Mouse (Mus musculus): Measurements from ENCODE around the gene Cd109. TPM values are rescaled to one million over a fixed set of nuclear protein-coding genes. Genes with fewer than 3 reads are reported as not detected.

Cd109 gene
- polyA plus RNA-seq, 1 experiment from 2014 or later, result 3.7 TPM

GRCm38 (mm10) chr9:78671446-78671985, 56.2 kb downstream of the Cd109 start:
- Histone ChIP-seq H3K27ac (no peak overlapping the region), H3K27me3 (ENCODE audit: insufficient read depth, poor library complexity, severe bottlenecking) (no peaks in the 10 kb centered on the region), H3K4me1 (replicated peaks) (no peaks in the 10 kb centered on the region), H3K36me3 (no peaks in the 10 kb centered on the region), H3K9me3 (no peaks in the 10 kb centered on the region), H3K4me3 (no peak overlapping the region)
- no peak for DNase-seq (ENCODE audit: low spot score)
- 89% methylated on average over 13 of the region's 13 CpGs for WGBS

GRCm38 (mm10) chr9:78700691-78701090, 85.3 kb downstream of the Cd109 start:
- H3K4me3 ChIP-seq, result no peak overlapping the region
- H3K9me3 ChIP-seq, result no peaks in the 10 kb centered on the region
- H3K27ac ChIP-seq, result no peak overlapping the region
- H3K36me3 ChIP-seq, result no peaks in the 10 kb centered on the region
- 0% methylated on average over 1 of the region's 1 CpGs for WGBS
- peak; percentile 70 for DNase-seq (ENCODE audit: low spot score)
- no peaks in the 10 kb centered on the region for H3K4me1 ChIP-seq (replicated peaks)
- no peaks in the 10 kb centered on the region for H3K27me3 ChIP-seq (ENCODE audit: insufficient read depth, poor library complexity, severe bottlenecking)

GRCm38 (mm10) chr9:78702509-78703239, 87.3 kb downstream of the Cd109 start:
- WGBS, result 93% methylated on average over 12 of the region's 12 CpGs
- Histone ChIP-seq H3K9me3 (peaks cover 8% of the 10 kb centered on the region), H3K4me1 (replicated peaks) (no peaks in the 10 kb centered on the region), H3K36me3 (no peaks in the 10 kb centered on the region), H3K27ac (no peak overlapping the region), H3K27me3 (ENCODE audit: insufficient read depth, poor library complexity, severe bottlenecking) (no peaks in the 10 kb centered on the region), H3K4me3 (no peak overlapping the region)
- DNase-seq (ENCODE audit: low spot score), result no peak

- H3K36me3 ChIP-seq, result no peaks in the 10 kb centered on the region
- WGBS, result 82% methylated on average over 6 of the region's 6 CpGs
- no peak overlapping the region for H3K4me3 ChIP-seq
- no peak overlapping the region for H3K27ac ChIP-seq
- H3K9me3 ChIP-seq, result no peaks in the 10 kb centered on the region
- no peaks in the 10 kb centered on the region for H3K27me3 ChIP-seq (ENCODE audit: insufficient read depth, poor library complexity, severe bottlenecking)
- no peaks in the 10 kb centered on the region for H3K4me1 ChIP-seq (replicated peaks)
- DNase-seq (ENCODE audit: low spot score), result no peak
Observed at GRCm38 (mm10) chr9:78720888-78721798, 105.8 kb downstream of the Cd109 start.

GRCm38 (mm10) chr9:78731931-78732330, 116.6 kb downstream of the Cd109 start:
- 70% methylated on average over 6 of the region's 6 CpGs for WGBS
- H3K36me3 ChIP-seq, result no peaks in the 10 kb centered on the region

GRCm38 (mm10) chr9:78735519-78735918, 120.2 kb downstream of the Cd109 start:
- H3K27me3 ChIP-seq (ENCODE audit: insufficient read depth, poor library complexity, severe bottlenecking), result no peaks in the 10 kb centered on the region
- DNase-seq (ENCODE audit: low spot score), result no peak
- no peaks in the 10 kb centered on the region for H3K36me3 ChIP-seq
- 78% methylated on average over 3 of the region's 3 CpGs for WGBS
- H3K27ac ChIP-seq, result no peak overlapping the region
- no peaks in the 10 kb centered on the region for H3K4me1 ChIP-seq (replicated peaks)
- H3K9me3 ChIP-seq, result no peaks in the 10 kb centered on the region
- no peak overlapping the region for H3K4me3 ChIP-seq

More at GRCm38 (mm10) chr9:78731931-78732330, 116.6 kb downstream of the Cd109 start:
- Histone ChIP-seq H3K4me3 (no peak overlapping the region), H3K4me1 (replicated peaks) (no peaks in the 10 kb centered on the region), H3K27ac (no peak overlapping the region), H3K9me3 (no peaks in the 10 kb centered on the region), H3K27me3 (ENCODE audit: insufficient read depth, poor library complexity, severe bottlenecking) (no peaks in the 10 kb centered on the region)
- no peak for DNase-seq (ENCODE audit: low spot score)

GRCm38 (mm10) chr9:78742012-78742411, 126.7 kb downstream of the Cd109 start:
- H3K36me3 ChIP-seq, result no peaks in the 10 kb centered on the region
- no peaks in the 10 kb centered on the region for H3K4me1 ChIP-seq (replicated peaks)
- H3K9me3 ChIP-seq, result no peaks in the 10 kb centered on the region
- no peaks in the 10 kb centered on the region for H3K27me3 ChIP-seq (ENCODE audit: insufficient read depth, poor library complexity, severe bottlenecking)
- no peak for DNase-seq (ENCODE audit: low spot score)
- no peak overlapping the region for H3K4me3 ChIP-seq
- H3K27ac ChIP-seq, result no peak overlapping the region
- 66% methylated on average over 3 of the region's 3 CpGs for WGBS

GRCm38 (mm10) chr9:78750246-78750645, 134.9 kb downstream of the Cd109 start:
- no peak for DNase-seq (ENCODE audit: low spot score)
- WGBS, result 86% methylated on average over 3 of the region's 3 CpGs
- no peaks in the 10 kb centered on the region for H3K9me3 ChIP-seq
- H3K4me1 ChIP-seq (replicated peaks), result no peaks in the 10 kb centered on the region
- no peaks in the 10 kb centered on the region for H3K27me3 ChIP-seq (ENCODE audit: insufficient read depth, poor library complexity, severe bottlenecking)
- H3K4me3 ChIP-seq, result no peak overlapping the region
- H3K36me3 ChIP-seq, result no peaks in the 10 kb centered on the region
- H3K27ac ChIP-seq, result no peak overlapping the region

Other genes starting within 250 kb of the Cd109 start
- 0.37 and 0.54 TPM in 2 replicates for gene Dppa5a, start 247.4 kb upstream of the Cd109 start, polyA plus RNA-seq (2016; fragmentation: Nextera tagmentation; extraction: Ambion mirVana)
- gene Ooep, start 236.8 kb upstream of the Cd109 start, polyA plus RNA-seq (2016; fragmentation: Nextera tagmentation; extraction: Ambion mirVana), result 1.6 and 2.8 TPM in 2 replicates
- 0.10 and 0.21 TPM in 2 replicates for gene Ddx43, start 219.8 kb upstream of the Cd109 start, polyA plus RNA-seq (2016; fragmentation: Nextera tagmentation; extraction: Ambion mirVana)
- 0.20 and 0.46 TPM in 2 replicates for gene Cgas, start 172.3 kb upstream of the Cd109 start, polyA plus RNA-seq (2016; fragmentation: Nextera tagmentation; extraction: Ambion mirVana)
- gene Mto1, start 167.3 kb upstream of the Cd109 start, polyA plus RNA-seq (2016; fragmentation: Nextera tagmentation; extraction: Ambion mirVana), result 22.6 and 25.1 TPM in 2 replicates
- 0.55 and 0.68 TPM in 2 replicates for gene Gm17324, start 166.8 kb upstream of the Cd109 start, polyA plus RNA-seq (2016; fragmentation: Nextera tagmentation; extraction: Ambion mirVana)
- 3,168 and 3,706 TPM in 2 replicates for gene Eef1a1, start 126.4 kb upstream of the Cd109 start, polyA plus RNA-seq (2016; fragmentation: Nextera tagmentation; extraction: Ambion mirVana)
- 10.0 and 10.4 TPM in 2 replicates for gene Slc17a5, start 27.5 kb upstream of the Cd109 start, polyA plus RNA-seq (2016; fragmentation: Nextera tagmentation; extraction: Ambion mirVana)